ENCODE assay signal across 10 mouse cellular contexts in the genomic region with DNA sequence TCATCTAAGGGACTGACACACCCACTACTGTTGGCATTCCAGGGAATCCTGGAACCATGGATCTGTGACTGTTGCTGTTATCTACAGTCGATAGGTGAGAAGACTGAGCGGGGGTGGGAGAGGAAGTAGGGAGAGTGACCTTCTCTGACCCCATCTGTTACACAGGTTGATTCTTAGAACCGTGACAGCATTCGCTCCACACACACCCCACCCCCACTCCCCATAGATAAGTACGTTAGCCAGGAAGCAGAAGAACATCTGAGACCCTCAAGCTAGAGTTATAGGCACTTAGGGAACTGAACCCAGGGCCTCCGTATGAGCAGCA. TPM values are rescaled to one million over a fixed set of nuclear protein-coding genes. Genes with fewer than 3 reads are reported as not detected.
DNase-seq lines count a peak whose midpoint lies in the region; ATAC-seq lines count a peak whose summit lies in the region.
"Had no signal": no experiment of that assay in that cellular context is flagged by ENCODE, and none has a peak within 500 bp of the region (broad histone marks: within the 10 kb centered on the region; RNA-seq: fewer than 3 reads in every experiment).

No protein-coding gene starts in this region.

- 0 out of 2 replicates have a peak overlapping the region, but pooled peaks have one; percentile 17 for H3K27ac ChIP-seq in hindbrain, embryonic 15.5 days (replicated peaks)
- no peak overlapping the region for H3K27ac ChIP-seq in hindbrain, embryonic 14.5 days
- H3K27ac ChIP-seq in limb, embryonic 13.5 days = peak overlapping the region; percentile 65
- no peak overlapping the region for H3K27ac ChIP-seq in forebrain, embryonic 10.5 days
- H3K27ac ChIP-seq: forebrain, embryonic 15.5 days had no signal

- H3K4me2 ChIP-seq in hindbrain, embryonic 15.5 days = no peak overlapping the region
- no peak overlapping the region for H3K4me2 ChIP-seq in hindbrain, embryonic 14.5 days (replicated peaks)
- no peak overlapping the region for H3K4me2 ChIP-seq in limb, embryonic 13.5 days (replicated peaks)
- H3K4me2 ChIP-seq: forebrain, embryonic 15.5 days had no signal

- H3K27me3 ChIP-seq in hindbrain, embryonic 15.5 days = no peaks in the 10 kb centered on the region
- H3K27me3 ChIP-seq in hindbrain, embryonic 14.5 days (ENCODE audit: control insufficient read depth, insufficient read depth, low read length) = no peaks in the 10 kb centered on the region
- no peaks in the 10 kb centered on the region for H3K27me3 ChIP-seq in limb, embryonic 13.5 days
- H3K27me3 ChIP-seq in forebrain, embryonic 10.5 days (ENCODE audit: poor library complexity, severe bottlenecking) = no peaks in the 10 kb centered on the region
- H3K27me3 ChIP-seq: forebrain, embryonic 15.5 days had no signal

- no peak overlapping the region for H3K9ac ChIP-seq in hindbrain, embryonic 15.5 days
- H3K9ac ChIP-seq in hindbrain, embryonic 14.5 days = no peak overlapping the region
- no peak overlapping the region for H3K9ac ChIP-seq in limb, embryonic 13.5 days
- H3K9ac ChIP-seq: forebrain, embryonic 15.5 days had no signal

- H3K36me3 ChIP-seq in hindbrain, embryonic 15.5 days = no peaks in the 10 kb centered on the region
- no peaks in the 10 kb centered on the region for H3K36me3 ChIP-seq in hindbrain, embryonic 14.5 days (replicated peaks; ENCODE audit: control insufficient read depth, insufficient read depth)
- no peaks in the 10 kb centered on the region for H3K36me3 ChIP-seq in limb, embryonic 13.5 days
- no peaks in the 10 kb centered on the region for H3K36me3 ChIP-seq in forebrain, embryonic 10.5 days (replicated peaks)
- H3K36me3 ChIP-seq: forebrain, embryonic 15.5 days had no signal

- peaks cover 15% of the 10 kb centered on the region for H3K4me1 ChIP-seq in hindbrain, embryonic 15.5 days (replicated peaks)
- peaks cover 23% of the 10 kb centered on the region for H3K4me1 ChIP-seq in hindbrain, embryonic 14.5 days (replicated peaks; ENCODE audit: control insufficient read depth, insufficient read depth, low read length)
- H3K4me1 ChIP-seq in limb, embryonic 13.5 days = peaks cover 78% of the 10 kb centered on the region
- peaks cover 45% of the 10 kb centered on the region for H3K4me1 ChIP-seq in forebrain, embryonic 10.5 days

- no peak for DNase-seq in hindbrain, embryonic 14.5 days (ENCODE audit: low spot score)
- DNase-seq in thymus, postnatal 14 days = peak; percentile 23
- DNase-seq in thymus, adult 18-20 months = no peak
- DNase-seq in forebrain, embryonic 10.5 days (ENCODE audit: extremely low spot score, low spot score) = no peak
- DNase-seq in layer of hippocampus, adult 9-10 months (ENCODE audit: low spot score) = no peak
- DNase-seq: lung, adult 18-20 months had no signal

- no peak for ATAC-seq in hindbrain, embryonic 15.5 days (ENCODE audit: low FRiP score, low read depth)
- no peak for ATAC-seq in hindbrain, embryonic 14.5 days (ENCODE audit: low FRiP score)
- ATAC-seq in limb, embryonic 13.5 days (ENCODE audit: low FRiP score, low read depth) = no peak
- ATAC-seq in megakaryocyte-erythroid progenitor cell, adult 5-6 weeks (replicated peaks; ENCODE audit: low FRiP score, low TSS enrichment, poor library complexity, severe bottlenecking) = no peak
- ATAC-seq: forebrain, embryonic 15.5 days had no signal

- H3K9me3 ChIP-seq in hindbrain, embryonic 15.5 days = no peaks in the 10 kb centered on the region
- H3K9me3 ChIP-seq in hindbrain, embryonic 14.5 days (ENCODE audit: control insufficient read depth, low read length) = no peaks in the 10 kb centered on the region
- H3K9me3 ChIP-seq in limb, embryonic 13.5 days = no peaks in the 10 kb centered on the region
- no peaks in the 10 kb centered on the region for H3K9me3 ChIP-seq in forebrain, embryonic 10.5 days
- H3K9me3 ChIP-seq: forebrain, embryonic 15.5 days had no signal

- H3K4me3 ChIP-seq in hindbrain, embryonic 15.5 days = no peak overlapping the region
- H3K4me3 ChIP-seq in hindbrain, embryonic 14.5 days (replicated peaks; ENCODE audit: low read length) = no peak overlapping the region
- no peak overlapping the region for H3K4me3 ChIP-seq in limb, embryonic 13.5 days
- H3K4me3 ChIP-seq in forebrain, embryonic 10.5 days = no peak overlapping the region
- H3K4me3 ChIP-seq: forebrain, embryonic 15.5 days had no signal

- WGBS in hindbrain, embryonic 15.5 days = 57% methylated on average over 6 of the region's 6 CpGs
- 50% methylated on average over 6 of the region's 6 CpGs for WGBS in hindbrain, embryonic 14.5 days
- WGBS in limb, embryonic 13.5 days = 20% methylated on average over 6 of the region's 6 CpGs
- 47% methylated on average over 6 of the region's 6 CpGs for WGBS in forebrain, embryonic 10.5 days

RNA-seq across cellular contexts. Expression of gene Ggta1, which starts 46.3 kb away (rescaled TPM):
- polyA plus RNA-seq in hindbrain, embryonic 15.5 days (2015; fragmentation: Nextera tagmentation; extraction: Ambion mirVana) = 6.8 and 7.8 TPM in 2 replicates
- polyA plus RNA-seq in hindbrain, embryonic 14.5 days (2014; fragmentation: Nextera tagmentation; extraction: Ambion mirVana) = 7.8 and 8.4 TPM in 2 replicates
- polyA plus RNA-seq in limb, embryonic 13.5 days (2015; fragmentation: Nextera tagmentation; extraction: Ambion mirVana) = 18.3 and 19.6 TPM in 2 replicates
- 8.4 and 13.4 TPM in 2 replicates for total RNA-seq in megakaryocyte-erythroid progenitor cell, adult 5-6 weeks (2014; fragmentation: Nextera tagmentation)
- total RNA-seq in megakaryocyte-erythroid progenitor cell, adult 5-6 weeks (2017) = 12.5 and 18.7 TPM in 2 replicates
- 6.4 TPM in 2 replicates for polyA plus RNA-seq in forebrain, embryonic 10.5 days (2016; fragmentation: Nextera tagmentation; extraction: Ambion mirVana)

RNA-seq across cellular contexts. Expression of gene Dab2ip, which starts 48.8 kb away (rescaled TPM):
- polyA plus RNA-seq in hindbrain, embryonic 15.5 days (2015; fragmentation: Nextera tagmentation; extraction: Ambion mirVana) = 70.7 and 79.3 TPM in 2 replicates
- 48.4 and 52.2 TPM in 2 replicates for polyA plus RNA-seq in hindbrain, embryonic 14.5 days (2014; fragmentation: Nextera tagmentation; extraction: Ambion mirVana)
- polyA plus RNA-seq in limb, embryonic 13.5 days (2015; fragmentation: Nextera tagmentation; extraction: Ambion mirVana) = 52.3 and 53.4 TPM in 2 replicates
- 3.2 and 5.9 TPM in 2 replicates for total RNA-seq in megakaryocyte-erythroid progenitor cell, adult 5-6 weeks (2014; fragmentation: Nextera tagmentation)
- 3.2 TPM in 2 replicates for total RNA-seq in megakaryocyte-erythroid progenitor cell, adult 5-6 weeks (2017)
- 22.0 and 23.3 TPM in 2 replicates for polyA plus RNA-seq in forebrain, embryonic 10.5 days (2016; fragmentation: Nextera tagmentation; extraction: Ambion mirVana)

Comparison
In these comparisons a context has a peak if more than half of its experiments do, and no peak if none do; other contexts are left out.
1. H3K27ac ChIP-seq: peak in hindbrain, embryonic 15.5 days (single experiment) and limb, embryonic 13.5 days (single experiment); none in hindbrain, embryonic 14.5 days (single experiment) and forebrain, embryonic 10.5 days (single experiment).